Mouse (Mus musculus) C2C12 (cell line): Measurements from ENCODE around the gene 1700088E04Rik.

Experiments
- CTCF ChIP-seq: IDR thresholded peaks from one replicate; pipeline ENCODE4 v1.5.1; 2011; ENCODE audit not compliant: control insufficient read depth, insufficient read depth, insufficient read length
- MAX ChIP-seq: IDR thresholded peaks from one replicate; pipeline ENCODE4 v1.6.1; 2011; ENCODE audit warnings: mild to moderate bottlenecking, control low read depth
- MYOG ChIP-seq: IDR thresholded peaks from one replicate; pipeline ENCODE4 v1.6.1; 2011; ENCODE audit not compliant: control insufficient read depth, insufficient read length; ENCODE audit errors: extremely low read depth
- USF1 ChIP-seq: IDR thresholded peaks from one replicate; pipeline ENCODE4 v1.6.1; 2011; ENCODE audit warnings: low read depth, mild to moderate bottlenecking, control low read depth, moderate library complexity

DNA sequence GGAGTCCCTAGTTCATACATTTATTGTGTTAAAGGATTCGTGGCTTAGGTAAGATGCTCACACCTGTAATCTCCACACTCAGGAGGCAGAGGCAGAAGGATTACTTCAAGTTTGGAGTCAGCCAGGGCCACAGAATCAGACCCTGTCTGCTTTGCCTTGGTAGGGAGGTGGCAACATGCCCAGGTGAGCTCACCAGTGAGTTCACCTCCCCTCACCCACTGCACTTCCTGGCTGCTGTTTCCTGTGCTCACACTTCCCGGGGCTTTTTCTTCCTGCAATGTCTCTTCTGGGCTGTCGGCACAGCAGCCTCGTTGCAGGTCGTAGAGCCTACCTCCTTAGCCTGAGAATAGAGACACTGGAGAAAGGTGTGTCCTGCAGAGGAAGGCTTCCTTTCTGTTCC, 25.8 kb downstream of the 1700088E04Rik start:
- TF ChIP-seq CTCF (no peak), MYOG (no peak), USF1 (no peak), MAX (no peak)
